8 mouse cellular contexts compared by ENCODE assay signal in genomic region chr4:136601476-136601875, GRCm38 (mm10). TPM values are rescaled to one million over a fixed set of nuclear protein-coding genes. Genes with fewer than 3 reads are reported as not detected.
DNase-seq lines count a peak whose midpoint lies in the region; ATAC-seq and TF ChIP-seq lines count a peak whose summit lies in the region.

No protein-coding gene starts in this region.

- H3K4me2 ChIP-seq in embryonic facial prominence, embryonic 13.5 days, result peak overlapping the region; percentile 64
- peak overlapping the region; percentile 74 for H3K4me2 ChIP-seq in heart, embryonic 13.5 days
- H3K4me2 ChIP-seq in kidney, embryonic 16.5 days (replicated peaks; ENCODE audit: low read depth, low read length), result peak overlapping the region; percentile 63
- peak overlapping the region; percentile 69 for H3K4me2 ChIP-seq in liver, embryonic 13.5 days
- H3K4me2 ChIP-seq in neural tube, embryonic 11.5 days (ENCODE audit: low read depth), result peak overlapping the region; percentile 60

- peak overlapping the region; percentile 91 for H3K27ac ChIP-seq in embryonic facial prominence, embryonic 13.5 days
- peak overlapping the region; percentile 90 for H3K27ac ChIP-seq in heart, embryonic 13.5 days (replicated peaks)
- peak overlapping the region; percentile 86 for H3K27ac ChIP-seq in kidney, embryonic 16.5 days (ENCODE audit: low read length)
- H3K27ac ChIP-seq in liver, embryonic 13.5 days, result peak overlapping the region; percentile 86
- peak overlapping the region; percentile 90 for H3K27ac ChIP-seq in neural tube, embryonic 11.5 days (ENCODE audit: low read depth, low read length)
- H3K27ac ChIP-seq in testis, adult 2 months (ENCODE audit: control insufficient read depth, insufficient read depth, low read depth, low read length), result no peak overlapping the region

- peak overlapping the region; percentile 99 for H3K9ac ChIP-seq in embryonic facial prominence, embryonic 13.5 days
- H3K9ac ChIP-seq in heart, embryonic 13.5 days, result peak overlapping the region; percentile 100
- peak overlapping the region; percentile 99 for H3K9ac ChIP-seq in kidney, embryonic 16.5 days (replicated peaks; ENCODE audit: low read length)
- H3K9ac ChIP-seq in liver, embryonic 13.5 days, result peak overlapping the region; percentile 99
- peak overlapping the region; percentile 97 for H3K9ac ChIP-seq in neural tube, embryonic 11.5 days (ENCODE audit: low read length)

- H3K9me3 ChIP-seq in embryonic facial prominence, embryonic 13.5 days, result no peaks in the 10 kb centered on the region
- no peaks in the 10 kb centered on the region for H3K9me3 ChIP-seq in heart, embryonic 13.5 days
- H3K9me3 ChIP-seq in kidney, embryonic 16.5 days (ENCODE audit: low read length), result no peaks in the 10 kb centered on the region
- H3K9me3 ChIP-seq in liver, embryonic 13.5 days (replicated peaks), result no peaks in the 10 kb centered on the region
- no peaks in the 10 kb centered on the region for H3K9me3 ChIP-seq in neural tube, embryonic 11.5 days (ENCODE audit: control insufficient read depth, low read length)

- H3K4me3 ChIP-seq in embryonic facial prominence, embryonic 13.5 days, result peak overlapping the region; percentile 89
- H3K4me3 ChIP-seq in heart, embryonic 13.5 days, result peak overlapping the region; percentile 98
- peak overlapping the region; percentile 100 for H3K4me3 ChIP-seq in kidney, embryonic 16.5 days (ENCODE audit: low read length)
- peak overlapping the region; percentile 96 for H3K4me3 ChIP-seq in liver, embryonic 13.5 days (replicated peaks)
- H3K4me3 ChIP-seq in neural tube, embryonic 11.5 days (ENCODE audit: low read depth, low read length), result peak overlapping the region; percentile 100
- peak overlapping the region; percentile 73 for H3K4me3 ChIP-seq in testis, adult 2 months (ENCODE audit: control insufficient read depth, low read depth, low read length)

- H3K27me3 ChIP-seq in embryonic facial prominence, embryonic 13.5 days, result no peaks in the 10 kb centered on the region
- no peaks in the 10 kb centered on the region for H3K27me3 ChIP-seq in heart, embryonic 13.5 days (replicated peaks)
- H3K27me3 ChIP-seq in kidney, embryonic 16.5 days (ENCODE audit: insufficient read depth, low read length), result no peaks in the 10 kb centered on the region
- H3K27me3 ChIP-seq in liver, embryonic 13.5 days, result no peaks in the 10 kb centered on the region
- H3K27me3 ChIP-seq in neural tube, embryonic 11.5 days (ENCODE audit: control insufficient read depth, insufficient read depth, low read length), result no peaks in the 10 kb centered on the region
- H3K27me3 ChIP-seq in testis, adult 2 months (ENCODE audit: control insufficient read depth, insufficient read depth, low read length), result no peaks in the 10 kb centered on the region

- H3K4me1 ChIP-seq in embryonic facial prominence, embryonic 13.5 days, result peaks cover 18% of the 10 kb centered on the region
- peaks cover 22% of the 10 kb centered on the region for H3K4me1 ChIP-seq in heart, embryonic 13.5 days
- H3K4me1 ChIP-seq in kidney, embryonic 16.5 days (ENCODE audit: insufficient read depth, low read length), result peaks cover 12% of the 10 kb centered on the region
- peaks cover 36% of the 10 kb centered on the region for H3K4me1 ChIP-seq in liver, embryonic 13.5 days (replicated peaks)
- H3K4me1 ChIP-seq in neural tube, embryonic 11.5 days (ENCODE audit: control insufficient read depth, insufficient read depth, low read length), result peaks cover 4% of the 10 kb centered on the region; the same call in 1 of the 2 replicates
- peaks cover 10% of the 10 kb centered on the region for H3K4me1 ChIP-seq in testis, adult 2 months (ENCODE audit: control insufficient read depth, insufficient read depth, low read length)

- under 1% methylated on average over 13 of the region's 13 CpGs for WGBS in embryonic facial prominence, embryonic 13.5 days
- WGBS in heart, embryonic 13.5 days, result under 1% methylated on average over 13 of the region's 13 CpGs
- 1% methylated on average over 13 of the region's 13 CpGs for WGBS in kidney, embryonic 16.5 days
- 2% methylated on average over 13 of the region's 13 CpGs for WGBS in liver, embryonic 13.5 days (ENCODE audit: insufficient replicate concordance)
- WGBS in neural tube, embryonic 11.5 days, result 3% methylated on average over 13 of the region's 13 CpGs

- no peak for ATAC-seq in embryonic facial prominence, embryonic 13.5 days (ENCODE audit: insufficient number of reproducible peaks, insufficient read depth, low FRiP score, low TSS enrichment, low read depth)
- no peak for ATAC-seq in heart, embryonic 13.5 days (ENCODE audit: extremely low read depth, insufficient number of reproducible peaks, low FRiP score, low TSS enrichment)
- ATAC-seq in kidney, embryonic 16.5 days (ENCODE audit: low FRiP score, low TSS enrichment), result no peak
- ATAC-seq in liver, embryonic 13.5 days (ENCODE audit: low read depth), result 0 out of 2 replicates have a peak, but pooled peaks have one; percentile 3
- ATAC-seq in neural tube, embryonic 11.5 days (ENCODE audit: insufficient read depth, low FRiP score, low TSS enrichment), result no peak

- peak; percentile 68 for DNase-seq in A20 (ENCODE audit: low read depth, low spot score)
- DNase-seq in adrenal gland, postnatal 14 days, result peak; percentile 74
- peak; percentile 23 for DNase-seq in liver, embryonic 13.5 days
- peak; percentile 60 for DNase-seq in neural tube, embryonic 11.5 days (ENCODE audit: low spot score)

- 0 out of 2 replicates have a peak, but pooled peaks cover 6% of the 10 kb centered on the region for H3K36me3 ChIP-seq in embryonic facial prominence, embryonic 13.5 days
- H3K36me3 ChIP-seq in heart, embryonic 13.5 days, result no peaks in the 10 kb centered on the region
- H3K36me3 ChIP-seq in kidney, embryonic 16.5 days (ENCODE audit: insufficient read depth, low read length), result peaks cover 3% of the 10 kb centered on the region; the same call in 1 of the 2 replicates
- no peaks in the 10 kb centered on the region for H3K36me3 ChIP-seq in liver, embryonic 13.5 days
- H3K36me3 ChIP-seq in neural tube, embryonic 11.5 days (ENCODE audit: control insufficient read depth, insufficient read depth, low read length), result no peaks in the 10 kb centered on the region
- no peaks in the 10 kb centered on the region for H3K36me3 ChIP-seq in testis, adult 2 months (ENCODE audit: control insufficient read depth, insufficient read depth, low read length)

- no peak for TF ChIP-seq POLR2A in testis, adult 2 months (IDR thresholded peaks at IDR 0.05; ENCODE audit: control insufficient read depth, low read depth, low read length)

- no peak for TF ChIP-seq CTCF in testis, adult 2 months (IDR thresholded peaks at IDR 0.05; ENCODE audit: control insufficient read depth, insufficient read depth, insufficient replicate concordance, low read depth, low read length)

RNA-seq across cellular contexts. Expression of gene Kdm1a, which starts 1.0 kb away (rescaled TPM):
- 40.7 and 47.9 TPM in 2 replicates for total RNA-seq in adrenal gland, postnatal 14 days (2021)
- 48.4 and 49.2 TPM in 2 replicates for polyA plus RNA-seq in embryonic facial prominence, embryonic 13.5 days (2015; fragmentation: Nextera tagmentation; extraction: Ambion mirVana)
- polyA plus RNA-seq in heart, embryonic 13.5 days (2015; fragmentation: Nextera tagmentation; extraction: Ambion mirVana), result 25.1 and 27.5 TPM in 2 replicates
- 25.7 and 30.5 TPM in 2 replicates for polyA plus RNA-seq in kidney, embryonic 16.5 days (2015; fragmentation: Nextera tagmentation; extraction: Ambion mirVana)
- polyA plus RNA-seq in liver, embryonic 13.5 days (2015; fragmentation: Nextera tagmentation; extraction: Ambion mirVana), result 11.8 and 12.4 TPM in 2 replicates
- 101 and 102 TPM in 2 replicates for polyA plus RNA-seq in neural tube, embryonic 11.5 days (2014; fragmentation: Nextera tagmentation; extraction: Ambion mirVana)
- polyA plus RNA-seq in testis, adult 2 months (2012; rRNA removed), result 43.3 and 46.7 TPM in 2 replicates

RNA-seq across cellular contexts. Expression of gene Tex46, which starts 8.8 kb away (rescaled TPM):
- not detected in 2 replicates for total RNA-seq in adrenal gland, postnatal 14 days (2021)
- not detected in 2 replicates for polyA plus RNA-seq in embryonic facial prominence, embryonic 13.5 days (2015; fragmentation: Nextera tagmentation; extraction: Ambion mirVana)
- polyA plus RNA-seq in heart, embryonic 13.5 days (2015; fragmentation: Nextera tagmentation; extraction: Ambion mirVana), result not detected in 2 replicates
- polyA plus RNA-seq in kidney, embryonic 16.5 days (2015; fragmentation: Nextera tagmentation; extraction: Ambion mirVana), result not detected in 2 replicates
- polyA plus RNA-seq in liver, embryonic 13.5 days (2015; fragmentation: Nextera tagmentation; extraction: Ambion mirVana), result not detected in 2 replicates
- not detected in 2 replicates for polyA plus RNA-seq in neural tube, embryonic 11.5 days (2014; fragmentation: Nextera tagmentation; extraction: Ambion mirVana)
- polyA plus RNA-seq in testis, adult 2 months (2012; rRNA removed), result 55.4 and 68.3 TPM in 2 replicates

RNA-seq across cellular contexts. Expression of gene Lactbl1, which starts 20.9 kb away (rescaled TPM):
- not detected in 2 replicates for total RNA-seq in adrenal gland, postnatal 14 days (2021)
- not detected in 2 replicates for polyA plus RNA-seq in embryonic facial prominence, embryonic 13.5 days (2015; fragmentation: Nextera tagmentation; extraction: Ambion mirVana)
- polyA plus RNA-seq in heart, embryonic 13.5 days (2015; fragmentation: Nextera tagmentation; extraction: Ambion mirVana), result not detected in 2 replicates
- not detected in 2 replicates for polyA plus RNA-seq in kidney, embryonic 16.5 days (2015; fragmentation: Nextera tagmentation; extraction: Ambion mirVana)
- not detected in 2 replicates for polyA plus RNA-seq in liver, embryonic 13.5 days (2015; fragmentation: Nextera tagmentation; extraction: Ambion mirVana)
- polyA plus RNA-seq in neural tube, embryonic 11.5 days (2014; fragmentation: Nextera tagmentation; extraction: Ambion mirVana), result not detected in 2 replicates
- polyA plus RNA-seq in testis, adult 2 months (2012; rRNA removed), result 0.20 and 0.47 TPM in 2 replicates

Comparison
In these comparisons a context has a peak if more than half of its experiments do, and no peak if none do; other contexts are left out.
1. DNase-seq: peak in every context shown above with its lines; median percentile 74 in adrenal gland, postnatal 14 days; 68 in A20; 60 in neural tube, embryonic 11.5 days; 23 in liver, embryonic 13.5 days.
2. RNA of gene Tex46, which starts 8.8 kb away (polyA plus RNA-seq): 55.4 to 68.3 TPM in testis, adult 2 months; not detected in embryonic facial prominence, embryonic 13.5 days, not detected in heart, embryonic 13.5 days, not detected in kidney, embryonic 16.5 days, not detected in liver, embryonic 13.5 days and not detected in neural tube, embryonic 11.5 days; every median in the first group is over 10 times any median in the second.
3. Peak in every context shown above with its lines, with median percentiles within 50 percentile points of each other: H3K4me2 ChIP-seq, H3K4me3 ChIP-seq and H3K9ac ChIP-seq.